ENCODE assay signal across 29 mouse cellular contexts in the genomic region with DNA sequence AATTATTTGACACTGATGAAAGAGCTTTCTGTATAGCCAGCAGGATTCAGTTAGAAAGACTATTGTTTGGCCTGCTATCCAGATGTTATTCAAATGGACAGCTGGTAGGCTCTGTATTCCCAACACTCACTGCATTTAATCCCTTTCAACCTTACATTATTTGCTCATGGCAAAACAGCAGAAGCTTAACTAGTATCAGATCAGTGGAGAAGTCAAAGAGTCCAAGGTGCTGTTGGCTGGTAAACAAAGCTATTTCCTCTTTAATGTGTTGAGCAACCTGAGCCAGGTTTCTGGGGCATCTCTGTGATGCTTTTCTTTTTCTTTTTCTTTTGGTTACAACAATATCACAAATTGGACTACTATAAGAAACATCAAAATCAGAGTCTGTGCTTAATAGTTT.
DNase-seq lines count a peak whose midpoint lies in the region; ATAC-seq and TF ChIP-seq lines count a peak whose summit lies in the region.
"Had no signal": no experiment of that assay in that cellular context is flagged by ENCODE, and none has a peak within 500 bp of the region (broad histone marks: within the 10 kb centered on the region; RNA-seq: fewer than 3 reads in every experiment).

No protein-coding gene starts in this region.

- no peak for TF ChIP-seq EP300 in liver, embryonic 14.5 days (IDR thresholded peaks at IDR 0.05; ENCODE audit: low read depth)
- no peak for TF ChIP-seq EP300 in liver, postnatal 0 days (IDR thresholded peaks at IDR 0.05; ENCODE audit: low read depth)

- H3K79me2 ChIP-seq in liver, adult 2 months (ENCODE audit: control insufficient read depth, insufficient read depth, low read length), result no peaks in the 10 kb centered on the region

- H3K9ac ChIP-seq in liver, adult 2 months (ENCODE audit: low read depth, low read length), result no peak overlapping the region
- H3K9ac ChIP-seq in liver, embryonic 11.5 days (ENCODE audit: low read depth, low read length), result no peak overlapping the region
- H3K9ac ChIP-seq in liver, embryonic 14.5 days (replicated peaks), result no peak overlapping the region
- no peak overlapping the region for H3K9ac ChIP-seq in liver, embryonic 15.5 days
- H3K9ac ChIP-seq in liver, postnatal 0 days (replicated peaks), result no peak overlapping the region
- H3K9ac ChIP-seq: embryonic facial prominence, embryonic 13.5 days; embryonic facial prominence, embryonic 15.5 days; forebrain, embryonic 12.5 days had no signal

- no peak overlapping the region for H3K4me2 ChIP-seq in liver, embryonic 11.5 days
- H3K4me2 ChIP-seq in liver, embryonic 14.5 days (ENCODE audit: low read depth), result no peak overlapping the region
- no peak overlapping the region for H3K4me2 ChIP-seq in liver, embryonic 15.5 days
- H3K4me2 ChIP-seq in liver, postnatal 0 days (ENCODE audit: low read depth, low read length), result no peak overlapping the region
- H3K4me2 ChIP-seq: embryonic facial prominence, embryonic 13.5 days; embryonic facial prominence, embryonic 15.5 days; forebrain, embryonic 12.5 days had no signal

- H3K4me3 ChIP-seq in liver, adult 2 months (ENCODE audit: insufficient read depth, low read depth, low read length), result no peak overlapping the region
- H3K4me3 ChIP-seq in liver, embryonic 11.5 days (ENCODE audit: low read depth, low read length), result no peak overlapping the region
- no peak overlapping the region for H3K4me3 ChIP-seq in liver, embryonic 14.5 days (ENCODE audit: insufficient read depth in 1 of 2, low read depth in 2 of 2, low read length in 2 of 2)
- no peak overlapping the region for H3K4me3 ChIP-seq in liver, embryonic 15.5 days (replicated peaks)
- H3K4me3 ChIP-seq in liver, postnatal 0 days (ENCODE audit: low read depth, low read length), result no peak overlapping the region
- H3K4me3 ChIP-seq: embryonic facial prominence, embryonic 13.5 days; embryonic facial prominence, embryonic 15.5 days; erythroblast, embryonic 14.5 days; forebrain, embryonic 10.5 days; forebrain, embryonic 12.5 days had no signal

- no peaks in the 10 kb centered on the region for H3K9me3 ChIP-seq in liver, embryonic 11.5 days (ENCODE audit: control insufficient read depth, low read length)
- no peaks in the 10 kb centered on the region for H3K9me3 ChIP-seq in liver, embryonic 14.5 days (ENCODE audit: control insufficient read depth, low read length)
- H3K9me3 ChIP-seq in liver, embryonic 15.5 days (replicated peaks), result no peaks in the 10 kb centered on the region
- H3K9me3 ChIP-seq in liver, postnatal 0 days (ENCODE audit: low read length), result no peaks in the 10 kb centered on the region
- H3K9me3 ChIP-seq: embryonic facial prominence, embryonic 13.5 days; embryonic facial prominence, embryonic 15.5 days; forebrain, embryonic 10.5 days; forebrain, embryonic 12.5 days had no signal

- TF ChIP-seq POLR2A in liver, adult 2 months (IDR thresholded peaks at IDR 0.05; ENCODE audit: extremely low read depth, insufficient read depth, low read length), result no peak

- H3K36me3 ChIP-seq in liver, adult 2 months (ENCODE audit: control insufficient read depth, insufficient read depth, low read length), result no peaks in the 10 kb centered on the region
- H3K36me3 ChIP-seq in liver, embryonic 11.5 days (ENCODE audit: control insufficient read depth, insufficient read depth, low read length), result no peaks in the 10 kb centered on the region
- no peaks in the 10 kb centered on the region for H3K36me3 ChIP-seq in liver, embryonic 14.5 days (replicated peaks; ENCODE audit: control insufficient read depth, insufficient read depth, low read depth)
- no peaks in the 10 kb centered on the region for H3K36me3 ChIP-seq in liver, embryonic 15.5 days (replicated peaks)
- H3K36me3 ChIP-seq in liver, postnatal 0 days (replicated peaks; ENCODE audit: insufficient read depth, low read length), result no peaks in the 10 kb centered on the region
- H3K36me3 ChIP-seq: embryonic facial prominence, embryonic 13.5 days; embryonic facial prominence, embryonic 15.5 days; forebrain, embryonic 10.5 days; forebrain, embryonic 12.5 days; G1E had no signal

- TF ChIP-seq CTCF in liver, adult 2 months (IDR thresholded peaks at IDR 0.05; ENCODE audit: low read depth, low read length), result no peak
- no peak for TF ChIP-seq CTCF in liver, embryonic 14.5 days (IDR thresholded peaks at IDR 0.05; ENCODE audit: low read depth)
- TF ChIP-seq CTCF in liver, postnatal 0 days (IDR thresholded peaks at IDR 0.05; ENCODE audit: low read depth), result no peak

- no peaks in the 10 kb centered on the region for H3K27me3 ChIP-seq in liver, adult 2 months (ENCODE audit: control insufficient read depth, insufficient read depth, low read length)
- H3K27me3 ChIP-seq in liver, embryonic 11.5 days (replicated peaks; ENCODE audit: control insufficient read depth, insufficient read depth, low read length), result no peaks in the 10 kb centered on the region
- H3K27me3 ChIP-seq in liver, embryonic 14.5 days (ENCODE audit: control insufficient read depth, insufficient read depth, low read length), result no peaks in the 10 kb centered on the region
- H3K27me3 ChIP-seq in liver, embryonic 15.5 days, result no peaks in the 10 kb centered on the region
- no peaks in the 10 kb centered on the region for H3K27me3 ChIP-seq in liver, postnatal 0 days (ENCODE audit: insufficient read depth, low read length)
- H3K27me3 ChIP-seq: CH12.LX; embryonic facial prominence, embryonic 13.5 days; embryonic facial prominence, embryonic 15.5 days; forebrain, embryonic 12.5 days; Patski had no signal

- H3K27ac ChIP-seq in liver, adult 2 months (replicated peaks; ENCODE audit: insufficient read depth, low read depth, low read length), result no peak overlapping the region
- no peak overlapping the region for H3K27ac ChIP-seq in liver, embryonic 11.5 days (ENCODE audit: low read depth, low read length)
- no peak overlapping the region for H3K27ac ChIP-seq in liver, embryonic 14.5 days
- no peak overlapping the region for H3K27ac ChIP-seq in liver, embryonic 15.5 days (replicated peaks)
- no peak overlapping the region for H3K27ac ChIP-seq in liver, postnatal 0 days (ENCODE audit: low read depth)
- H3K27ac ChIP-seq: embryonic facial prominence, embryonic 13.5 days; embryonic facial prominence, embryonic 15.5 days; forebrain, embryonic 10.5 days; forebrain, embryonic 12.5 days had no signal

- ATAC-seq in liver, embryonic 11.5 days (replicated peaks; ENCODE audit: low FRiP score), result no peak
- ATAC-seq in liver, embryonic 14.5 days (ENCODE audit: insufficient read depth), result peak; percentile 41; the same call in 1 of the 2 replicates
- peak; percentile 47; the same call in 1 of the 2 replicates for ATAC-seq in liver, embryonic 15.5 days (ENCODE audit: insufficient read depth)
- peak; percentile 68 for ATAC-seq in liver, postnatal 0 days
- ATAC-seq: activated CD4-positive, CD25-positive, alpha-beta regulatory T cell, adult 4 months; CD4-positive, CD25-positive, alpha-beta regulatory T cell, adult 4 months; forebrain, embryonic 14.5 days; Patski had no signal

- DNase-seq in liver, adult 2 months (ENCODE audit: extremely low read depth, low read depth, low spot score), result peak; percentile 6
- DNase-seq in liver, embryonic 11.5 days (ENCODE audit: low spot score), result no peak
- peak in 1 of 3 experiments; percentile 3 for DNase-seq in liver, embryonic 14.5 days (ENCODE audit: low read depth in 3 of 3, low spot score in 3 of 3)
- DNase-seq in liver, result no peak
- no peak for DNase-seq in liver, postnatal 0 days
- DNase-seq in gastrocnemius, postnatal 25 days, result no peak
- DNase-seq: adrenal gland, adult 8-10 months; adrenal gland, postnatal 14 days; adrenal gland, postnatal 36 days; B cell, adult 2 months; cerebellum, adult 11 months; cerebellum, adult 18-20 months; cerebellum, adult 8-10 months; cerebellum, adult 9-11 months; cerebellum, postnatal 14 days; cerebellum, postnatal 36 days; embryo, embryonic 11 days had no signal

- no peaks in the 10 kb centered on the region for H3K4me1 ChIP-seq in liver, adult 2 months (ENCODE audit: control insufficient read depth, insufficient read depth, low read length)
- no peaks in the 10 kb centered on the region for H3K4me1 ChIP-seq in liver, embryonic 11.5 days (replicated peaks; ENCODE audit: control insufficient read depth, insufficient read depth, low read length)
- H3K4me1 ChIP-seq in liver, embryonic 14.5 days (replicated peaks; ENCODE audit: control insufficient read depth in 2 of 2, insufficient read depth in 2 of 2, low read length in 1 of 2), result 0 out of 4 replicates have a peak, but pooled peaks cover 0 to 2% of the 10 kb centered on the region in 2 experiments
- H3K4me1 ChIP-seq in liver, embryonic 15.5 days (replicated peaks), result no peaks in the 10 kb centered on the region
- H3K4me1 ChIP-seq in liver, postnatal 0 days (ENCODE audit: insufficient read depth), result 0 out of 2 replicates have a peak, but pooled peaks cover 4% of the 10 kb centered on the region
- H3K4me1 ChIP-seq: embryonic facial prominence, embryonic 13.5 days; embryonic facial prominence, embryonic 15.5 days; forebrain, embryonic 10.5 days; forebrain, embryonic 12.5 days had no signal
